Mouse (Mus musculus) E14TG2a.4 (cell line): ENCODE results near the gene Fcrl6.

Source experiments
- CTCF ChIP-seq: conservative IDR thresholded peaks from 2 replicates; pipeline ENCODE4 v1.5.1; 2014; ENCODE audit warnings: low read length
- NANOG ChIP-seq: IDR thresholded peaks from 2 replicates; pipeline ENCODE4 v1.6.1; 2014; ENCODE audit warnings: borderline replicate concordance, low read length, mixed read lengths

GRCm38 (mm10) chr1:172594495-172594894 is 7.9 kb downstream of the Fcrl6 start:
- TF ChIP-seq CTCF (peak; percentile 64), NANOG (no peak)
